Mouse (Mus musculus) c-Kit-positive CD71-positive TER-119-negative erythroid progenitor cells, embryonic 14.5 days (primary cell): Measurements from ENCODE around the gene Lrrfip2.
A peak's percentile ranks its signal among the peaks of the same experiment; 100 is the strongest.

Experiments
- DNase-seq: peaks from one replicate; pipeline ENCODE4 v3.0.0-alpha.2; 2013; ENCODE audit warnings: low read depth

Gene Lrrfip2

GRCm38 (mm10) chr9:111118252-111118890, 979 bp downstream of the Lrrfip2 start:
- no peak for DNase-seq

GRCm38 (mm10) chr9:111118891-111119441, 1.6 kb downstream of the Lrrfip2 start:
- peak; percentile 67 for DNase-seq

DNA sequence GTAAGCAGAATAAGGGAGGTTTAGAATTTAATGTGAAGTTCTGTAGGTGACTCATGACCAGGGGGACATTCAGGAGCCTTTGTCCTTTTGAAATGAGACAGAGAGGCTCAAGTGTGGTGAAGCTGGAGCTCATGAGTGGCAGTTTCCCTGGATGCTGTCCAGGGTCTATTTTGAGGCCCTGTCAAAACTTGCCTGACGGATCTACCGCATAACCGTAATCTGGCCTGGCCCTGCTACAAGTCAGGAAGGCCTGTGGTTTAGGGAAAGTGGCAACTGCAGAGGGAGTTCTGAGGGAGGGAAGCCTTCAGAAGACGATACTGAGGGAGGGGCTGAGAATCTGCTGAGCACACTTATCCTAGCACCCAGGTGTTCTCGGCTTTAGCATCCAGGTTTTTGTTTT, 5.1 kb downstream of the Lrrfip2 start:
- no peak for DNase-seq

- DNase-seq, result no peak
Observed at GRCm38 (mm10) chr9:111123336-111123735, 5.9 kb downstream of the Lrrfip2 start.

GRCm38 (mm10) chr9:111124440-111124839, 7.0 kb downstream of the Lrrfip2 start:
- DNase-seq, result no peak

GRCm38 (mm10) chr9:111126735-111127134, 9.3 kb downstream of the Lrrfip2 start:
- DNase-seq, result peak; percentile 40

DNA sequence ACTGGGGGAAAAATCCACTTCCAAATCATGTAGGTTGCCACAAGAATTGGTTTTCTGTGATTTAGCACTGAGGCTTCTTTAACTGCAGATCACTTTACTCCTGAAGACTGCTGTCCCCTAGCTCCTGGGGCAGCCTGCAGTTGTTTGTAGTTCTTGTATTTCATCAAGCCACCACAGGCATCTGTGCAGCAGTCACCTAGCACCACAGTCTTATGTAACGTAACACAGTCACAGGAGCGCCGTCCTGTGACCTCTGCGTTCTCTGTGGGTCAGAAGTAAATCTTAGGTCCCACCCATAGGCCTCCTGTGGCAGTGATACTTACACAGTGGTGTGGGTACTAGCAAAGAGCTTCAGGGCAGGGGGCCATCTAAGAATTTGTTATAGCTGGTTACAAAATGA, 10.4 kb downstream of the Lrrfip2 start:
- no peak for DNase-seq

DNA sequence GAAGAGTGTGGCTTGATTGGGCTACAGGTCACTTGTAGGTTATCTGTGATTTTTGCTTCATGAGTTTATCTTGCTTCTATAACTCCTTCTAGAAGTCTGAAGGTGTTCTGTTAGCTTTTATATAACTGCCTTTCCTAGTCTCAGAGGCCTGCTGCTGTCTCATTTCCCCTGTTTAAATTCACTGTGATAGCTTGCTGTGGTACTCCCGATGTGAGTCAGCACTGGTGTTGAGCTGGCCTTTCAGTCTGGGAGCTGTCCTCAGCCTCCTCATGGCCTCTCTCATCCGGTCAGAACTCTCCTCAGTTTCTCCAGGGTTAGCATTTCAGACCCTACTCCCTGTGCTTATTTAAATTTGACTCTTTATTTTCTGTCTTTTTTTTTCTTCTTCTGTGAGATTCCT, 12.7 kb downstream of the Lrrfip2 start:
- no peak for DNase-seq

- DNase-seq, result no peak
Observed at GRCm38 (mm10) chr9:111138161-111138560, 20.8 kb downstream of the Lrrfip2 start.

DNA sequence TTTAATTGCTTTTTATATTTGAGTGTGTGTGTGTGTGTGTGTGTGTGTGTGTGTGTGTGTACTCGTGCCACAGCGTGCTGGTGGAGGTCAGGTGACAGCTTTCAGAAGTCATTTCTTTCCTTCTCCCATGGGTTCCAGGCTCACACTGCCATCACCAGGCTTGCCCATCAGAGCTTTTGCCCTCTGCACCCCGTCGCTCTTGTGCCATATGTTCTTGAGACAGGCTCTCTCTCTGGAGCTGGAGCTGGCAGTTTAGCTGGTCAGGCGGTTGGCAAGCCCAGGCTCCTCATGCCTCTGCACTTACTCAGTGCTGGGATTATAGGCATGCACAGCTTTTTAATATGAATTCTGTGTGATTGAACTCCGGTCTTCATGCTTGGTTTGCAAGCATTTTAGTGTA, 25.3 kb downstream of the Lrrfip2 start:
- no peak for DNase-seq

- no peak for DNase-seq
Observed at GRCm38 (mm10) chr9:111143387-111143786, 26.0 kb downstream of the Lrrfip2 start.

GRCm38 (mm10) chr9:111144711-111145110, 27.3 kb downstream of the Lrrfip2 start:
- DNase-seq, result no peak

DNA sequence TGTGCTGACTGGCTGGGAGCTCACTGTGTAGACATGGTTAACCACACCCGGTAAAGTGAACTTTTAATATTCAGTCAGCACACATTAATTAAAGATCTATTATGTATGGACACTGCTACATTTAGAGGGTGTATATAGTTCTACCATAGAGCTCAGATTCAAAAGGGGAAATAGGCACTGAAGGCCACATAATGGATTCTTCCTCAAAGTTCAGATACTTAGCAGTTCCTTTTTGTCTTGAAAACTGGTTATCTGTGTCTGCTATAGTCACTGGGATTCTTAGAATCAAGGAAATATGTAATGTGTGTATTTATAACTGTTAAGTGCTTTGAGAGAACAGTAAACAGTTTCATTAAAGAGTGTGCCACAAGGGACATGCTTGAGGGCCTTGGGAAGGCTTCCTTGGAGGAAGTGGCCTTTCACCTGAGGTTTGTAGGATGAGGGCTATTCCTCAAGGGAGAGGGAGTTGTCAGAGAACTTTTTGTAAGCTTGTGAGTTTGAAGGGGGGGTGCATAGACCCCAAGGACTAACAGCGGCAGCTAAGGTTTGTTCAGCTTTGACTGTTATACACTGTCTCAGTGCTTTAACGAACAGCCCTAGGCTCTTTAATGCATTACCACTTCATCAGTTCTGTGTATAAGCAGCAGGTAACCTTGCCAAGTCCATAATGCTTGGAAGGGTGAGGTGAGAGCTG, 28.3 kb downstream of the Lrrfip2 start:
- DNase-seq, result no peak

- DNase-seq, result no peak
Observed at GRCm38 (mm10) chr9:111146216-111146798, 28.9 kb downstream of the Lrrfip2 start.

- no peak for DNase-seq
Observed at GRCm38 (mm10) chr9:111148006-111148405, 30.6 kb downstream of the Lrrfip2 start.

GRCm38 (mm10) chr9:111148414-111148813, 31.0 kb downstream of the Lrrfip2 start:
- DNase-seq, result no peak

GRCm38 (mm10) chr9:111149188-111149945, 32.0 kb downstream of the Lrrfip2 start:
- DNase-seq, result no peak

- DNase-seq, result no peak
Observed at GRCm38 (mm10) chr9:111152314-111152897, 35.0 kb downstream of the Lrrfip2 start.

GRCm38 (mm10) chr9:111153026-111153425, 35.6 kb downstream of the Lrrfip2 start:
- DNase-seq, result no peak

GRCm38 (mm10) chr9:111155764-111156458, 38.5 kb downstream of the Lrrfip2 start:
- DNase-seq, result no peak

- DNase-seq, result no peak
Observed at GRCm38 (mm10) chr9:111159562-111159961, 42.2 kb downstream of the Lrrfip2 start.
